Mouse (Mus musculus) hindbrain, embryonic 11.5 days (tissue): ENCODE results near the gene Sync. TPM values are rescaled to one million over a fixed set of nuclear protein-coding genes. Genes with fewer than 3 reads are reported as not detected.

Experiments
- ATAC-seq: fragments of 200-750 bp; cut with Nextera tagmentation; 2 replicates; pipeline ENCODE4 v1.8.0; 2017; ENCODE audit warnings: mild to moderate bottlenecking, moderate TSS enrichment, moderate library complexity; ENCODE audit not compliant: low FRiP score
- DNase-seq: peaks from one replicate; pipeline ENCODE4 v3.0.0-alpha.2; 2015; ENCODE audit warnings: low spot score
- H3K27ac ChIP-seq: fragments of 300-500 bp; sonication (generic); 2 replicates; pipeline ENCODE4 v1.5.1; 2014; ENCODE audit warnings: mild to moderate bottlenecking, low read depth, low read length
- H3K27me3 ChIP-seq: fragments of 300-500 bp; sonication (generic); 2 replicates; pipeline ENCODE4 v1.6.1; 2014; ENCODE audit warnings: mild to moderate bottlenecking, low read length, moderate library complexity, mixed read lengths; ENCODE audit not compliant: control insufficient read depth, insufficient read depth
- H3K36me3 ChIP-seq: fragments of 300-500 bp; sonication (generic); 2 replicates; pipeline ENCODE4 v1.6.1; 2014; ENCODE audit warnings: mild to moderate bottlenecking, low read length, moderate library complexity, mixed read lengths; ENCODE audit not compliant: control insufficient read depth, insufficient read depth
- H3K4me1 ChIP-seq: fragments of 300-500 bp; sonication (generic); replicated peaks from 2 replicates; pipeline ENCODE4 v1.6.1; 2014; ENCODE audit warnings: low read length, mixed read lengths; ENCODE audit not compliant: control insufficient read depth, insufficient read depth
- H3K4me2 ChIP-seq: fragments of 300-500 bp; sonication (generic); replicated peaks from 2 replicates; pipeline ENCODE4 v1.6.1; 2014; ENCODE audit warnings: mild to moderate bottlenecking, low read depth, low read length
- H3K4me3 ChIP-seq: fragments of 300-500 bp; sonication (generic); 2 replicates; pipeline ENCODE4 v1.5.1; 2014; ENCODE audit warnings: low read depth, low read length
- H3K9ac ChIP-seq: fragments of 300-500 bp; sonication (generic); 2 replicates; pipeline ENCODE4 v1.6.1; 2014; ENCODE audit warnings: low read depth, low read length
- H3K9me3 ChIP-seq: fragments of 300-500 bp; sonication (generic); 2 replicates; pipeline ENCODE4 v1.6.1; 2016; ENCODE audit warnings: low read length; ENCODE audit not compliant: control insufficient read depth
- WGBS: fragments of 180-500 bp; shearing (Covaris S2); extraction: QIAGEN DNeasy Blood & Tissue Kit; methylation state at CpG from one replicate; pipeline ENCODE4 v1.1.7; 2014; 5-methylcytosine and 5-hydroxymethylcytosine counted together
- polyA plus RNA-seq: library from polyadenylated mRNA; unstranded; fragments of >200 nt; fragmentation: Nextera tagmentation; extraction: Ambion mirVana; gene quantifications from 2 replicates; pipeline ENCODE4 v1.2.1, GENCODE M21; 2014

Sync gene
- polyA plus RNA-seq, 1 experiment from 2014 or later: 0.99 TPM

- Histone ChIP-seq H3K9me3 (no peaks in the 10 kb centered on the region), H3K4me1 (peaks cover 5% of the 10 kb centered on the region), H3K27me3 (peaks cover 3% of the 10 kb centered on the region; the same call in 1 of the 2 replicates), H3K27ac (no peak overlapping the region), H3K36me3 (no peaks in the 10 kb centered on the region), H3K9ac (no peak overlapping the region), H3K4me2 (no peak overlapping the region), H3K4me3 (no peak overlapping the region)
- no peak for ATAC-seq
- WGBS: 24% methylated on average over 8 of the region's 8 CpGs
- DNase-seq: no peak
Observed at GRCm38 (mm10) chr4:129256450-129257380, 30.7 kb upstream of the Sync start.

GRCm38 (mm10) chr4:129259101-129259500 is 28.3 kb upstream of the Sync start:
- H3K4me2 ChIP-seq: no peak overlapping the region
- H3K9ac ChIP-seq: no peak overlapping the region
- ATAC-seq (no peak), DNase-seq (no peak)
- no peak overlapping the region for H3K4me3 ChIP-seq
- H3K4me1 ChIP-seq: peaks cover 5% of the 10 kb centered on the region
- H3K27ac ChIP-seq: no peak overlapping the region
- no peaks in the 10 kb centered on the region for H3K36me3 ChIP-seq
- WGBS: 51% methylated on average over 4 of the region's 4 CpGs
- no peaks in the 10 kb centered on the region for H3K9me3 ChIP-seq
- no peaks in the 10 kb centered on the region for H3K27me3 ChIP-seq

- Histone ChIP-seq H3K27ac (no peak overlapping the region), H3K36me3 (no peaks in the 10 kb centered on the region), H3K4me1 (peaks cover 5% of the 10 kb centered on the region), H3K4me3 (no peak overlapping the region), H3K27me3 (no peaks in the 10 kb centered on the region), H3K4me2 (no peak overlapping the region), H3K9ac (no peak overlapping the region), H3K9me3 (no peaks in the 10 kb centered on the region)
- no peak for ATAC-seq
- 19% methylated on average over 6 of the region's 6 CpGs for WGBS
- no peak for DNase-seq
Observed at GRCm38 (mm10) chr4:129260678-129261077, 26.7 kb upstream of the Sync start.

- Histone ChIP-seq H3K4me2 (no peak within 1 kb of the TSS), H3K4me1 (peaks cover 5% of the 10 kb centered on the region), H3K4me3 (no peak within 1 kb of the TSS), H3K9ac (no peak within 1 kb of the TSS), H3K27me3 (no peaks in the 10 kb centered on the region), H3K27ac (no peak within 1 kb of the TSS), H3K9me3 (no peaks in the 10 kb centered on the region), H3K36me3 (no peaks in the 10 kb centered on the region)
- DNase-seq: no peak
- no peak for ATAC-seq
- 24% methylated on average over 2 of the region's 4 CpGs for WGBS
Observed at GRCm38 (mm10) chr4:129261196-129261595, 26.2 kb upstream of the Sync start, which contains the start of gene C77080. Gene C77080 (minus strand): TSS chr4:129261404.

GRCm38 (mm10) chr4:129263225-129264021 is 24.0 kb upstream of the Sync start:
- Histone ChIP-seq H3K27me3 (no peaks in the 10 kb centered on the region), H3K36me3 (no peaks in the 10 kb centered on the region), H3K9me3 (no peaks in the 10 kb centered on the region), H3K4me1 (peaks cover 5% of the 10 kb centered on the region; the same call in 1 of the 2 replicates), H3K4me3 (no peak overlapping the region), H3K4me2 (no peak overlapping the region), H3K27ac (0 out of 2 replicates have a peak overlapping the region, but pooled peaks have one; percentile 6), H3K9ac (no peak overlapping the region)
- 44% methylated on average over 19 of the region's 19 CpGs for WGBS
- ATAC-seq (no peak), DNase-seq (no peak)

GRCm38 (mm10) chr4:129266191-129266590 is 21.2 kb upstream of the Sync start:
- 98% methylated on average over 4 of the region's 4 CpGs for WGBS
- Histone ChIP-seq H3K4me3 (no peak overlapping the region), H3K27me3 (no peaks in the 10 kb centered on the region), H3K9ac (no peak overlapping the region), H3K4me2 (no peak overlapping the region), H3K4me1 (no peaks in the 10 kb centered on the region), H3K9me3 (no peaks in the 10 kb centered on the region), H3K27ac (no peak overlapping the region), H3K36me3 (no peaks in the 10 kb centered on the region)
- ATAC-seq: no peak
- no peak for DNase-seq

GRCm38 (mm10) chr4:129266821-129267220 is 20.6 kb upstream of the Sync start:
- Histone ChIP-seq H3K27me3 (no peaks in the 10 kb centered on the region), H3K4me1 (no peaks in the 10 kb centered on the region), H3K4me3 (no peak overlapping the region), H3K9ac (no peak overlapping the region), H3K27ac (no peak overlapping the region), H3K9me3 (no peaks in the 10 kb centered on the region), H3K4me2 (no peak overlapping the region), H3K36me3 (no peaks in the 10 kb centered on the region)
- ATAC-seq (no peak), DNase-seq (no peak)
- 72% methylated on average over 5 of the region's 5 CpGs for WGBS

- no peak overlapping the region for H3K4me2 ChIP-seq
- DNase-seq: no peak
- H3K27me3 ChIP-seq: no peaks in the 10 kb centered on the region
- ATAC-seq: no peak
- WGBS: 63% methylated on average over 1 of the region's 1 CpGs
- no peak overlapping the region for H3K27ac ChIP-seq
- H3K36me3 ChIP-seq: no peaks in the 10 kb centered on the region
- H3K4me3 ChIP-seq: no peak overlapping the region
- H3K9me3 ChIP-seq: no peaks in the 10 kb centered on the region
- no peaks in the 10 kb centered on the region for H3K4me1 ChIP-seq
- no peak overlapping the region for H3K9ac ChIP-seq
Observed at GRCm38 (mm10) chr4:129268698-129269097, 18.7 kb upstream of the Sync start.
